Mouse (Mus musculus): Measurements from ENCODE around the gene Gm20479.

DNA sequence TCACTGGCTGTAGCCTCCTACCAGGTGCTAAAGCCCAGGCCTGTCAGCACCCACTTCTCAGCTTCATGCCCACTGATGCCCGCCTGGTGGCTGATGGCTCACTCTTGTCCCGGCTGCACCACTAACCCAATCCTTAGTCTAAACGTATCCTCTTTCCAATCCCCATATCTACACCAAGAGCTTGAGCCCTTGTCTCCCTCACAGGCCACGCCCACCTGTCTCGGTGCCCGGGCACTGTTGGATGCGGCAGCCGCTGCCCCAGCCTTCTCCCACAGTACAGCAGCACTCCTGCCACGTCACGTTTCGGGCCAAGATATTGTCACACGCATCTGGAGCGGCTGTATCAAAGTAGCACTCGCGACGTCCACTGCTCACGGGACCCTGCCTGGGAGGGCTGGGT is 46.9 kb downstream of the Gm20479 start:
- TF ChIP-seq CTCF (IDR thresholded peaks at IDR 0.05; ENCODE audit: extremely low read depth, insufficient read depth, insufficient read length, insufficient replicate concordance) (no peak), POLR2A (IDR thresholded peaks at IDR 0.05; ENCODE audit: low read depth, low read length) (no peak)
